Mouse (Mus musculus) heart, adult 2 months (tissue): ENCODE data around the gene Fam83b. TPM values are rescaled to one million over a fixed set of nuclear protein-coding genes. Genes with fewer than 3 reads are reported as not detected.

Source experiments
- DNase-seq, 2 experiments: peaks; one replicate each; pipeline ENCODE4 v3.0.0; 2021
- H3K27ac ChIP-seq: fragments of 200-600 bp; 2 replicates; pipeline ENCODE4 v1.8.1; 2022
- H3K27me3 ChIP-seq: fragments of 200-500 bp; 2 replicates; pipeline ENCODE4 v1.6.1; 2012; ENCODE audit warnings: mild to moderate bottlenecking, low read length, inconsistent platforms, mixed read lengths; ENCODE audit not compliant: control insufficient read depth, insufficient read depth
- H3K36me3 ChIP-seq: fragments of 200-500 bp; 2 replicates; pipeline ENCODE4 v1.6.1; 2012; ENCODE audit warnings: low read length, inconsistent platforms; ENCODE audit not compliant: control insufficient read depth, insufficient read depth
- H3K4me1 ChIP-seq: fragments of 200-500 bp; 2 replicates; pipeline ENCODE4 v1.6.1; 2011; ENCODE audit warnings: low read length; ENCODE audit not compliant: control insufficient read depth, insufficient read depth
- H3K4me3 ChIP-seq: fragments of 200-600 bp; 2 replicates; pipeline ENCODE4 v1.8.1; 2022
- H3K79me2 ChIP-seq: fragments of 200-500 bp; replicated peaks from 2 replicates; pipeline ENCODE4 v1.6.1; 2012; ENCODE audit warnings: mild to moderate bottlenecking, inconsistent platforms, low read length, moderate library complexity, mixed read lengths; ENCODE audit not compliant: control insufficient read depth, insufficient read depth
- H3K9ac ChIP-seq: fragments of 200-500 bp; 2 replicates; pipeline ENCODE4 v1.6.1; 2012; ENCODE audit warnings: low read depth, mild to moderate bottlenecking, control low read depth, inconsistent platforms, low read length, mixed read lengths
- CTCF ChIP-seq: fragments of 200-600 bp; IDR thresholded peaks from 2 replicates; pipeline ENCODE4 v1.8.1; 2022; ENCODE audit warnings: antibody characterized with exemption, mild to moderate bottlenecking, moderate library complexity
- EP300 ChIP-seq: fragments of 200-500 bp; IDR thresholded peaks from 2 replicates; pipeline ENCODE4 v1.6.1; 2011; ENCODE audit warnings: low read depth, low read length, control low read depth; ENCODE audit not compliant: insufficient read depth
- POLR2A ChIP-seq: fragments of 200-500 bp; IDR thresholded peaks from 2 replicates; pipeline ENCODE4 v1.6.1; 2011; ENCODE audit warnings: mild to moderate bottlenecking, low read depth, low read length, control low read depth; ENCODE audit not compliant: insufficient read depth
- WGBS: fragments of 180-500 bp; shearing (Covaris S2); methylation state at CpG from one replicate; pipeline ENCODE4 v1.1.7; 2018; 5-methylcytosine and 5-hydroxymethylcytosine counted together
- intact Hi-C: fragments of 180-260 bp; cut with DNase I; formaldehyde crosslinking; loops from one replicate; pipeline ENCODE4 v1.15.1; 2025
- polyA plus RNA-seq: library from polyadenylated mRNA; depleted of rRNA; stranded (reverse); fragments of >200 nt; gene quantifications from 2 replicates; pipeline ENCODE4 v1.2.3, GENCODE M21; 2012
- total RNA-seq, 2 experiments: library from RNA; stranded (reverse); gene quantifications; 2 replicates each; pipeline ENCODE4 v1.2.3; 2021

The Fam83b gene
- total and polyA plus RNA-seq, 3 experiments: 0.34 TPM; not detected in 2

DNA sequence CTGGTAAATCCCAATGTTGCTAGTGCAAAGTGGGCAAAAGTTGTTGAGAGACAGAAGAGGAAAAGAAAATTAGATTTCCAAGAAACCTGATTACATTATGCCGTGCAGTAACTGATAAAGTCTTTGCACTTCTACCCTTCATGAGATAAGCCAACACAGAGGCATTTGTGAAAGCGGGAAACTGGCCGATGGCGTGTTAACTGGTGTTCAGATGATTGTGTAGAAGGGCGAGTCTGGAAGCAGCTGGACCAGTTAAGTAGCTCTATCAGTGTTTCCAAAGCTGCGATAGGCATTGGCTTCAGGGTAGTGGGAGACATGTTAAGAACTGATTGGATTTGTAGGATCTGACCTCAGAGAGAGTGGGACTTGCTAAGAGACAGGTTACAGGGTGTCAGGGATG is 17.0 kb upstream of the Fam83b start:
- Histone ChIP-seq H3K27ac (no peak overlapping the region), H3K36me3 (no peaks in the 10 kb centered on the region), H3K4me3 (no peak overlapping the region), H3K27me3 (no peaks in the 10 kb centered on the region), H3K9ac (no peak overlapping the region), H3K4me1 (no peaks in the 10 kb centered on the region), H3K79me2 (no peaks in the 10 kb centered on the region)
- intact Hi-C loops: no loop called here
- WGBS: 43% methylated on average over 6 of the region's 6 CpGs
- TF ChIP-seq POLR2A: no peak
- TF ChIP-seq EP300: no peak
- no peak for DNase-seq

DNA sequence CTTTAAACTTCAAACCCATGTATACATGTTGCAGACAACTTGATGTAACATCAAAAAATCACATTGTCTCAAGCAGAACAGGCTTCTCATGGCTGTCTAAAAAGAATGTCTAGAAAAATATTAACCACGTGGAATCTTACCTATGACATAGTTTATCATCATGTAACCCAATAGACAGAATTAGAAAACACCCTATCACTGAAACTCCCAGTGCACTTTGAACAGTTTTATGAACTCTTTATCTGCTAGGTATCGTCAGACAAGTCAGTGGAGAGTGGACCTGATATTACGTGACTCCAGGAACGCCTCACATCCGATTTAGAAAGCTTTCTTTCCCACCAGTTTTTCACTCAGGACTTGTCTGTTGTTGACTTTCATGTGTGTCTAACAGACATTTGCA is 15.1 kb upstream of the Fam83b start:
- no peak for TF ChIP-seq POLR2A
- no peak for TF ChIP-seq EP300
- no peak for TF ChIP-seq CTCF
- Histone ChIP-seq H3K4me1 (no peaks in the 10 kb centered on the region), H3K4me3 (no peak overlapping the region), H3K27ac (no peak overlapping the region), H3K9ac (no peak overlapping the region), H3K79me2 (no peaks in the 10 kb centered on the region), H3K27me3 (no peaks in the 10 kb centered on the region), H3K36me3 (no peaks in the 10 kb centered on the region)
- no peak for DNase-seq
- WGBS: 77% methylated on average over 5 of the region's 5 CpGs
- intact Hi-C loops: no loop called here

DNA sequence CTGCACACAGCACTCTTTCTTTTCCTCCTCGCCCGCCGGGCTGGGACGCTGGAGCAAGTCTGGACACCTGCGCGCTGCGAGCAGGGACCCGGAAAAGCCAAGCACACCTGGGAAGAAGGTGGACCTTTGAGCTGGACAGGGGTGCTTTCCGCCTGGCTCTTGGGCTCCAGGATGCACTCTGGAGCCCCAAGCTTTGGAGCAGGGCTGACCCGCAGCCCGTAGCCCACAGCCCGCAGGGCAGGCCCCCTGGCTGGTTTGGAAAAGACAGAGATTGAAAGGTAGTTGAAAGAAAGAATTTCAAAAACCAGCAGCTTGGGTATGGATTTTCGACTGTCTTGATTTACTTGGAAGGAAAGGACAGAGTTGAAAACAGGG is 352 bp upstream of the Fam83b start:
- no peaks in the 10 kb centered on the region for H3K36me3 ChIP-seq
- no peaks in the 10 kb centered on the region for H3K27me3 ChIP-seq
- intact Hi-C loops: no loop called here
- H3K4me3 ChIP-seq: no peak overlapping the region
- TF ChIP-seq EP300: no peak
- TF ChIP-seq POLR2A: no peak
- TF ChIP-seq CTCF: no peak
- no peaks in the 10 kb centered on the region for H3K79me2 ChIP-seq
- H3K27ac ChIP-seq: no peak overlapping the region
- 8% methylated on average over 13 of the region's 13 CpGs for WGBS
- H3K4me1 ChIP-seq: no peaks in the 10 kb centered on the region
- no peak overlapping the region for H3K9ac ChIP-seq
- no peak for DNase-seq

DNA sequence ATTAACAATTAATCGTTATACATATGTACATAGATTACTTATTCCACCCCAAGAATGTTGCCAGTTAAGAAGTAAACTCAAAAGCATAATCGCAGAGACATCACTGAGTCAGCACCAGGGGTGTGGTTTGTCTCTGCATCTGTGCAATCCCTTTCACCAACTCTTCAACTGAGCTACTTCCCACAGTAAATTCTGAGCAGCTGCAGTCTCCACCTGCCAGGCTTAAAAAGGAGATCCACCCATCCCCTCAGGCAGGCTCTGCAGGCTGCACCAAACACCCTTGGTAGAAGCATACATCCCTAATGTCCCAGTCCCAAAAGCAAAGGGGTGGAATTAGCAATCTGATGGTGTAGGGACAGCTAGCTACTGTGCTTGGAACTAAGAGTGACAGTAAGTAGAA is 1.3 kb downstream of the Fam83b start:
- DNase-seq: no peak
- intact Hi-C loops: no loop called here
- H3K27me3 ChIP-seq: no peaks in the 10 kb centered on the region
- H3K36me3 ChIP-seq: no peaks in the 10 kb centered on the region
- no peak overlapping the region for H3K9ac ChIP-seq
- no peak overlapping the region for H3K27ac ChIP-seq
- WGBS: 79% methylated on average over 2 of the region's 2 CpGs
- no peaks in the 10 kb centered on the region for H3K4me1 ChIP-seq
- H3K79me2 ChIP-seq: no peaks in the 10 kb centered on the region
- H3K4me3 ChIP-seq: no peak overlapping the region
- no peak for TF ChIP-seq EP300
- no peak for TF ChIP-seq POLR2A
- no peak for TF ChIP-seq CTCF

DNA sequence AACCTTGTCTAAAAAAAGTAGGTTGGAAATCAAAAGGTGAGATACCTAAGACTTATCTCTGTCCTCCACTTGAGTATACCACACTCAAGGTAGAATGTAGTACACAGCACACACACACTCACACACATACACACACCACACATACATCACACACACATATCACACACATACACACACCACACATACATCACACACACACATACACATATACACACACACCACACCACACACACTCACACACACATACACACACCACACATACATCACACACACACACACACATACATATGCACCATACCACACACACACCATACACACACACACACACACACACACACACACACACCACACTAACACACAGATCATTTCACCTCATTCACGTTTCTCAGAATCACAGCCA is 2.8 kb downstream of the Fam83b start:
- TF ChIP-seq CTCF: no peak
- no peak for TF ChIP-seq POLR2A
- TF ChIP-seq EP300: no peak
- H3K27me3 ChIP-seq: no peaks in the 10 kb centered on the region

DNA sequence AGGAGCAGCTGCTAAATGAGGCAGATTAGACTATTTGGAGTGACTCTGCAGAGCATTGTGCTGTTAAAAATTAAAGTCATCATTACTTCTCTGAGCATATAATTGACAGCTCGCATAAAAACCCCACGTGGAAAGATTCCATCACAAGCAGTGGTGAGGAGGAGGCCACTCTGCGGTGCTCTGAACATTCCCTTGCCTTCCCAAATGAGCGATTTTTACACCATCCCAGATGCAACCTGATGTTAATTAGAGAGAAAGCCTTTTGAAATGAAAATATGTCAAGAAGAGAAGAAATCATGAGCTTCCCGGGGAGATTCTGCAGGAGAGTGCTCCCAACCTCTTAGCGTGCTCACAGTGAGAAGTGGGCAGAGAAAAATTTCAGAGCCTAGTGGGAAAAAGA is 4.1 kb downstream of the Fam83b start:
- Histone ChIP-seq H3K79me2 (no peaks in the 10 kb centered on the region), H3K4me1 (no peaks in the 10 kb centered on the region), H3K9ac (no peak overlapping the region), H3K4me3 (no peak overlapping the region), H3K36me3 (no peaks in the 10 kb centered on the region), H3K27me3 (no peaks in the 10 kb centered on the region), H3K27ac (no peak overlapping the region)
- intact Hi-C loops: no loop called here
- 53% methylated on average over 6 of the region's 6 CpGs for WGBS
- TF ChIP-seq POLR2A: no peak
- no peak for TF ChIP-seq CTCF
- TF ChIP-seq EP300: no peak
- no peak for DNase-seq

More for the DNA sequence above, 2.8 kb downstream of the Fam83b start:
- WGBS: 73% methylated on average over 1 of the region's 1 CpGs
- Histone ChIP-seq H3K9ac (no peak overlapping the region), H3K4me1 (no peaks in the 10 kb centered on the region), H3K36me3 (no peaks in the 10 kb centered on the region), H3K79me2 (no peaks in the 10 kb centered on the region), H3K27ac (no peak overlapping the region), H3K4me3 (no peak overlapping the region)
- intact Hi-C loops: no loop called here
- no peak for DNase-seq

DNA sequence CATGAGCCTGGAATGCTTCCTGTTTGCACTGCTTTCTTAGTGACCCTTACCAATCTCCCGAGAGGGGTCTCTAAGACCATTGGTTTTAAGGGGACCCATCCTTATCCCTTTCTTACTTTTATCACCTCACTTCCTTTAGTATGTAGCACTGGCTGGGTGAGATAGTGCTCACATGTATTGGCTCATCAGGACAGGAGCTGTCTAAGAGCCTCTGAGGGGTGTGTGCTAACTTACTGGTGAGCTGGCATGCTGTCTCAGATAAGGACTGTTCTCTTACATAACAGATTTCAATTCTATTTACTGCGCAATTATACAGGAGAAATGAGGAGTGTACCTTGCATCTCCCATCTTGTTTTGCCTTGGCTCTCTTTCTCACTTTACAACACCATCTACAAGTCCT is 7.7 kb downstream of the Fam83b start:
- Histone ChIP-seq H3K4me3 (no peak overlapping the region), H3K9ac (no peak overlapping the region), H3K27ac (no peak overlapping the region), H3K36me3 (no peaks in the 10 kb centered on the region), H3K79me2 (no peaks in the 10 kb centered on the region), H3K4me1 (no peaks in the 10 kb centered on the region), H3K27me3 (no peaks in the 10 kb centered on the region)
- intact Hi-C loops: no loop called here
- TF ChIP-seq EP300 (no peak), POLR2A (no peak), CTCF (no peak)
- 56% methylated on average over 2 of the region's 2 CpGs for WGBS
- DNase-seq: no peak
